Mouse (Mus musculus) small intestine, adult 2 months (tissue): ENCODE data around the gene Nfib.

Experiments
- CTCF ChIP-seq: fragments of 200-500 bp; IDR thresholded peaks from 2 replicates; pipeline ENCODE4 v1.5.1; 2012; ENCODE audit warnings: low read depth, mild to moderate bottlenecking, control low read depth, inconsistent platforms, low read length, moderate library complexity, mixed read lengths; ENCODE audit not compliant: insufficient replicate concordance, insufficient read length; ENCODE audit errors: extremely low read depth
- POLR2A ChIP-seq: fragments of 200-500 bp; IDR thresholded peaks from 2 replicates; pipeline ENCODE4 v1.6.1; 2012; ENCODE audit warnings: low read depth, mild to moderate bottlenecking, control low read depth, inconsistent platforms, low read length, moderate library complexity

GRCm38 (mm10) chr4:82704079-82704830 is 1.3 kb downstream of the Nfib start:
- TF ChIP-seq CTCF: no peak
- no peak for TF ChIP-seq POLR2A
